In the genomic region with DNA sequence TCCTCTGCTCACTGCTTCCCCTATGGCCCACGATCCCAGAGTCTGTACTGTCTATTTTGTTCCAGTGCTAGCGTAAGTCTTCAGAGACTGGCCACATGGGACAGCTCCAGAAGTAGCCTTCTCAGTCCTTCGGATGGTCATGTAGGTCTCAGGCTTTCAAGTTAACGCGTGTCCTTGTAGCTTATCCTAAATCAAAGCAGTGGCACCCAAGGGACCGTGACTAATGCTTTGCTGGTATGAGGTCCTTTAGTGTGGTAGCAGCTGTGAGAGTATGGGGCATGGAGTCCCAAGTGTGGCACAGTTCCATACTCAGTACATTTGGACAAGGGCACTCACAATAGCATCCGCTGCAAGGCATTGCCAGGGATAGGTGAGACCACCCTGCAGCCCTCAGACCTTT, we compare ENCODE assay signal across 20 mouse cellular contexts. TPM values are rescaled to one million over a fixed set of nuclear protein-coding genes. Genes with fewer than 3 reads are reported as not detected.
DNase-seq lines count a peak whose midpoint lies in the region; ATAC-seq and TF ChIP-seq lines count a peak whose summit lies in the region.
"Had no signal": no experiment of that assay in that cellular context is flagged by ENCODE, and none has a peak within 500 bp of the region (broad histone marks: within the 10 kb centered on the region; RNA-seq: fewer than 3 reads in every experiment).

No protein-coding gene starts in this region.

- H3K4me3 ChIP-seq in gastrocnemius, adult 2 months, result no peak overlapping the region
- H3K4me3 ChIP-seq in stomach, postnatal 0 days (ENCODE audit: low read depth, low read length), result no peak overlapping the region
- H3K4me3 ChIP-seq: embryonic facial prominence, embryonic 12.5 days; hindbrain, embryonic 13.5 days; limb, embryonic 13.5 days; liver, embryonic 13.5 days had no signal

- no peaks in the 10 kb centered on the region for H3K9me3 ChIP-seq in stomach, postnatal 0 days (ENCODE audit: control insufficient read depth, low read length)
- H3K9me3 ChIP-seq: embryonic facial prominence, embryonic 12.5 days; hindbrain, embryonic 13.5 days; limb, embryonic 13.5 days; liver, embryonic 13.5 days had no signal

- peaks cover 5% of the 10 kb centered on the region; the same call in 1 of the 2 replicates for H3K36me3 ChIP-seq in stomach, postnatal 0 days (ENCODE audit: control insufficient read depth, insufficient read depth, low read length)
- H3K36me3 ChIP-seq: hindbrain, embryonic 13.5 days had no signal

- H3K9ac ChIP-seq in stomach, postnatal 0 days (ENCODE audit: low read length), result no peak overlapping the region
- H3K9ac ChIP-seq: embryonic facial prominence, embryonic 12.5 days; hindbrain, embryonic 13.5 days; limb, embryonic 13.5 days; liver, embryonic 13.5 days; lung, embryonic 14.5 days had no signal

- H3K4me1 ChIP-seq in stomach, postnatal 0 days (replicated peaks; ENCODE audit: control insufficient read depth, insufficient read depth), result peaks cover 19% of the 10 kb centered on the region

- H3K27me3 ChIP-seq in stomach, postnatal 0 days (ENCODE audit: control insufficient read depth, insufficient read depth, low read length), result no peaks in the 10 kb centered on the region
- H3K27me3 ChIP-seq: embryonic facial prominence, embryonic 12.5 days; hindbrain, embryonic 13.5 days; limb, embryonic 13.5 days had no signal

- intact Hi-C loops in gastrocnemius, adult 2 months (cut with DNase I), result no loop called here

- peak overlapping the region; percentile 53 for H3K27ac ChIP-seq in gastrocnemius, adult 2 months
- H3K27ac ChIP-seq in stomach, postnatal 0 days (replicated peaks), result peak overlapping the region; percentile 18; the same call in 1 of the 2 replicates
- H3K27ac ChIP-seq: embryonic facial prominence, embryonic 12.5 days; hindbrain, embryonic 13.5 days; limb, embryonic 13.5 days; liver, embryonic 13.5 days had no signal

- TF ChIP-seq EP300 in stomach, postnatal 0 days (optimal IDR thresholded peaks at IDR 0.05), result no peak

- no peak for ATAC-seq in stomach, postnatal 0 days (ENCODE audit: low FRiP score, low TSS enrichment)
- ATAC-seq: forebrain, embryonic 14.5 days; inflammation-experienced regulatory T-cells, adult 6 months had no signal

- WGBS in stomach, postnatal 0 days, result 68% methylated on average over 7 of the region's 7 CpGs

- no peak for TF ChIP-seq CTCF in gastrocnemius, adult 2 months (IDR thresholded peaks at IDR 0.05)
- TF ChIP-seq CTCF in stomach, postnatal 0 days (IDR thresholded peaks at IDR 0.05; ENCODE audit: low read depth), result no peak

- DNase-seq in gastrocnemius, adult 2 months, result no peak
- no peak for DNase-seq in gastrocnemius, adult 8-10 months (ENCODE audit: low spot score in 2 of 2)
- DNase-seq in kidney, adult 18-20 months, result peak; percentile 47
- no peak for DNase-seq in kidney, adult 9 months
- peak; percentile 43 for DNase-seq in retina, postnatal 1 day
- DNase-seq in retina, embryonic 14.5 days (ENCODE audit: low spot score), result no peak
- no peak for DNase-seq in stomach, postnatal 0 days (ENCODE audit: low spot score)
- DNase-seq in T-cell, adult 2 months (ENCODE audit: low spot score), result no peak
- DNase-seq: cerebellum, adult 9-10 months; liver, embryonic 13.5 days; lung, embryonic 14.5 days; lung, postnatal 36 days; right cerebral cortex, postnatal 14 days; spleen, adult 18-20 months; thymus, postnatal 4 days had no signal

- H3K4me2 ChIP-seq in stomach, postnatal 0 days (replicated peaks; ENCODE audit: low read depth), result no peak overlapping the region
- H3K4me2 ChIP-seq: embryonic facial prominence, embryonic 12.5 days; hindbrain, embryonic 13.5 days; limb, embryonic 13.5 days; liver, embryonic 13.5 days; lung, embryonic 14.5 days had no signal

RNA-seq across cellular contexts. Expression of gene Plekhg3, which starts 25.5 kb away (rescaled TPM):
- 1 to 10 TPM; 5.3 to 6.1 TPM for total RNA-seq in gastrocnemius, adult 2 months (2021)
- 1 to 10 TPM; 3.6 to 5.6 (median 4.2) TPM for total RNA-seq in gastrocnemius, adult 8-10 months (2022)
- 5.7 and 6.4 TPM in 2 replicates for polyA plus RNA-seq in stomach, postnatal 0 days (2015; fragmentation: Nextera tagmentation; extraction: Ambion mirVana)

Comparison
In these comparisons a context has a peak if more than half of its experiments do, and no peak if none do; other contexts are left out.
1. DNase-seq: peak in kidney, adult 18-20 months (single experiment) and retina, postnatal 1 day (single experiment); none in gastrocnemius, adult 2 months (single experiment), gastrocnemius, adult 8-10 months (0 of 2), kidney, adult 9 months (single experiment), retina, embryonic 14.5 days (single experiment), stomach, postnatal 0 days (single experiment) and T-cell, adult 2 months (single experiment).